In the genomic region with DNA sequence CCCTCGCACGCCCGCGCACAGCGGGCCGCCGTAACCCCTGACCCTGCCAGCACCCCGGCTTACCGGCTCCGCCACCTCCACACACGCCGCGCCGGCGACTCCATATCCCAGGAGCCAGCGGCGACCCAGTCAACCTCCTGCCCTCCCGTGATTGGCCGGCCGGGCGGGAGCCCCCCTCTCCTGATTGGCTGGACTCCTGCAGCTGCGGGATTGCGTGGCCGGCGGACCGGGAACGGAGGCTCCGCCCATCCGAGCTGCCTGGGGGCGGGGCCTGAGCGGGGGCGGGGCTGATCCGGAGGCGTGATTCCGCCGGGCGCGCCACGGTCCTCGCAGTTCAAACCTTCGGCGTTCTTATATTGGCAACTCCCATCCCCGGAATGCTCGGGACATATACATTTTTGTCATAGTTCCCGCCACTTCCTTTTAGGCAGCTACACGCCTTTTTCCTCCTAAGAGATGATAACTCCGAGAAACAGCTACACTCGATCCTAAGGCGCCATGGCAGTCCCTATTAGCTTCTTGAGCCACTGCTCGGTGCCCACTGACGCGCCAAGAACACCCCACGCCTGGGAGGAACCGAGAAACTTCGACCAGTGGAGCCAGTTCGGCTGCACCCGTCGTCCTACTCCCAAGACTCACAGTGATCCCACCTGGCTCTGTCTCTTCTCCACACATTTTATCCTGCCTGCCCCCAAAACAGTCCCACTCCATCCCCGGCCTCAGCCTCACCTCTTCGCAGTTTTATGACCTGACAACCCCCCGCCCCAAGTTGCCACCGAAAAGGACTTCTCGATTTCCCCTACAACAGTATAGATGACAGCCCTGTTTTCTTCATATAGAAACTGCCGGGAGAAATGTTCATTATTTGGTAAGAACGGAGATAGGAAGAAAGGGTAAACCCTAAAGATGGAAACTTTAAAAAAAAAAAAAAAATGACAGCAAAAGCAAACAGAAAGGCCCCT, we compare ENCODE assay signal across 8 mouse cellular contexts. TPM values are rescaled to one million over a fixed set of nuclear protein-coding genes. Genes with fewer than 3 reads are reported as not detected.
DNase-seq lines count a peak whose midpoint lies in the region; ATAC-seq lines count a peak whose summit lies in the region.

No protein-coding gene starts in this region.

- H3K4me3 ChIP-seq in hindbrain, embryonic 13.5 days: peak overlapping the region; percentile 97

- H3K27ac ChIP-seq in hindbrain, embryonic 13.5 days: peak overlapping the region; percentile 55

- no peaks in the 10 kb centered on the region for H3K36me3 ChIP-seq in hindbrain, embryonic 13.5 days

- H3K4me2 ChIP-seq in hindbrain, embryonic 13.5 days: peak overlapping the region; percentile 83

- peaks cover 48% of the 10 kb centered on the region for H3K4me1 ChIP-seq in hindbrain, embryonic 13.5 days (replicated peaks)

- peaks cover 30% of the 10 kb centered on the region for H3K27me3 ChIP-seq in hindbrain, embryonic 13.5 days

- DNase-seq in Muller cell, postnatal 12 days (ENCODE audit: inconsistent ontology term): peak; percentile 98
- DNase-seq in cerebellum, adult 9-11 months: peak; percentile 97
- DNase-seq in frontal cortex, postnatal 10 days (ENCODE audit: low spot score in 2 of 2): peak; percentile 95 to 97
- DNase-seq in layer of hippocampus, postnatal 25 days (ENCODE audit: extremely low spot score in 1 of 2, low spot score in 1 of 2): peak; percentile 84 to 92
- peak; percentile 98 for DNase-seq in lung, postnatal 25 days (ENCODE audit: low spot score)
- DNase-seq in retina, embryonic 14.5 days (ENCODE audit: low spot score): peak; percentile 95
- DNase-seq in thymus, postnatal 4 days: peak; percentile 96

- WGBS in hindbrain, embryonic 13.5 days: 1% methylated on average over 63 of the region's 65 CpGs

- peak overlapping the region; percentile 96 for H3K9ac ChIP-seq in hindbrain, embryonic 13.5 days

- H3K9me3 ChIP-seq in hindbrain, embryonic 13.5 days: no peaks in the 10 kb centered on the region

- peak; percentile 98 for ATAC-seq in hindbrain, embryonic 13.5 days (ENCODE audit: low FRiP score)

RNA-seq across cellular contexts. Expression of gene Gm5475, which starts 1.2 kb away (rescaled TPM):
- 0.10 and 0.14 TPM in 2 replicates for polyA plus RNA-seq in hindbrain, embryonic 13.5 days (2015; fragmentation: Nextera tagmentation; extraction: Ambion mirVana)
- total RNA-seq in layer of hippocampus, postnatal 25 days (2021): not detected

RNA-seq across cellular contexts. Expression of gene Slc11a2, which starts 1.7 kb away (rescaled TPM):
- 23.8 and 24.1 TPM in 2 replicates for polyA plus RNA-seq in hindbrain, embryonic 13.5 days (2015; fragmentation: Nextera tagmentation; extraction: Ambion mirVana)
- total RNA-seq in layer of hippocampus, postnatal 25 days (2021): 10 to 100 TPM; 49.3 to 66.3 TPM

RNA-seq across cellular contexts. Expression of gene Letmd1, which starts 45.6 kb away (rescaled TPM):
- 53.1 and 56.4 TPM in 2 replicates for polyA plus RNA-seq in hindbrain, embryonic 13.5 days (2015; fragmentation: Nextera tagmentation; extraction: Ambion mirVana)
- total RNA-seq in layer of hippocampus, postnatal 25 days (2021): 10 to 100 TPM; 56.9 to 58.5 TPM

RNA-seq across cellular contexts. Expression of gene Higd1c, which starts 58.8 kb away (rescaled TPM):
- polyA plus RNA-seq in hindbrain, embryonic 13.5 days (2015; fragmentation: Nextera tagmentation; extraction: Ambion mirVana): not detected in 2 replicates
- total RNA-seq in layer of hippocampus, postnatal 25 days (2021): not detected

Comparison
In these comparisons a context has a peak if more than half of its experiments do, and no peak if none do; other contexts are left out.
1. Peak in every context shown above with its lines: DNase-seq, ATAC-seq, H3K4me3 ChIP-seq and H3K27ac ChIP-seq.